Mouse (Mus musculus): ENCODE measurements around the gene Dnah7a. TPM values are rescaled to one million over a fixed set of nuclear protein-coding genes. Genes with fewer than 3 reads are reported as not detected.
"Not testable (repeated sequence)": the region's sequence is repeated elsewhere in the genome, so short reads cannot be mapped to it uniquely, and the experiment has no call there.

Gene Dnah7a
- 1 to 10 TPM; 4.2 to 5.2 TPM for total RNA-seq (2021)
- long read RNA-seq, experiment 1: 0 reads
- long read RNA-seq, experiment 2, partial matches to known transcripts: 0 of 1 reads
- long read RNA-seq, experiment 2, other reads (novel, unspliced or antisense): 1 of 1 reads

GRCm38 (mm10) chr1:53706431-53707361, at the start of gene Dnah7a:
Gene Dnah7a, minus strand, starts transcription at chr1:53706784.
- peak; percentile 35 to 48 for DNase-seq (ENCODE audit: low spot score in 2 of 2)
- peak within 1 kb of the TSS; percentile 80 for H3K27ac ChIP-seq
- peak within 1 kb of the TSS; percentile 69 for H3K4me3 ChIP-seq
- TF ChIP-seq CTCF (conservative IDR thresholded peaks at IDR 0.05): peak; percentile 72

GRCm38 (mm10) chr1:53753501-53753900, 46.9 kb upstream of the Dnah7a start:
- not testable (repeated sequence) for DNase-seq (ENCODE audit: low spot score in 2 of 2); H3K4me3 ChIP-seq; H3K27ac ChIP-seq

GRCm38 (mm10) chr1:53751144-53751543, 44.6 kb upstream of the Dnah7a start:
- DNase-seq (ENCODE audit: low spot score in 2 of 2): no peak
- H3K27ac ChIP-seq: no peak overlapping the region
- H3K4me3 ChIP-seq: no peak overlapping the region
- no peak for TF ChIP-seq CTCF (conservative IDR thresholded peaks at IDR 0.05)

- H3K4me3 ChIP-seq: not testable (repeated sequence)
Measured at GRCm38 (mm10) chr1:53750697-53751096, 44.1 kb upstream of the Dnah7a start.

GRCm38 (mm10) chr1:53749881-53750385, 43.3 kb upstream of the Dnah7a start:
- DNase-seq (ENCODE audit: low spot score in 2 of 2); H3K27ac ChIP-seq; H3K4me3 ChIP-seq: not testable (repeated sequence)

More at GRCm38 (mm10) chr1:53750697-53751096, 44.1 kb upstream of the Dnah7a start:
- not testable (repeated sequence) for H3K27ac ChIP-seq; DNase-seq (ENCODE audit: low spot score in 2 of 2)

- no peak overlapping the region for H3K4me3 ChIP-seq
- no peak for DNase-seq (ENCODE audit: low spot score in 2 of 2)
- H3K27ac ChIP-seq: no peak overlapping the region
- no peak for TF ChIP-seq CTCF (conservative IDR thresholded peaks at IDR 0.05)
Measured at GRCm38 (mm10) chr1:53748571-53748970, 42.0 kb upstream of the Dnah7a start.

- no peak for TF ChIP-seq CTCF (conservative IDR thresholded peaks at IDR 0.05)
- no peak overlapping the region for H3K4me3 ChIP-seq
- DNase-seq (ENCODE audit: low spot score in 2 of 2): no peak
- H3K27ac ChIP-seq: no peak overlapping the region
Measured at GRCm38 (mm10) chr1:53746001-53746400, 39.4 kb upstream of the Dnah7a start.

- H3K4me3 ChIP-seq: no peak overlapping the region
- DNase-seq (ENCODE audit: low spot score in 2 of 2): no peak
- H3K27ac ChIP-seq: no peak overlapping the region
- TF ChIP-seq CTCF (conservative IDR thresholded peaks at IDR 0.05): no peak
Measured at GRCm38 (mm10) chr1:53741742-53742458, 35.3 kb upstream of the Dnah7a start.

- no peak overlapping the region for H3K4me3 ChIP-seq
- no peak for TF ChIP-seq CTCF (conservative IDR thresholded peaks at IDR 0.05)
- H3K27ac ChIP-seq: no peak overlapping the region; the same call in 1 of the 2 replicates
- DNase-seq (ENCODE audit: low spot score in 2 of 2): no peak
Measured at GRCm38 (mm10) chr1:53740777-53741336, 34.3 kb upstream of the Dnah7a start.

- H3K4me3 ChIP-seq; H3K27ac ChIP-seq; DNase-seq (ENCODE audit: low spot score in 2 of 2): not testable (repeated sequence)
Measured at GRCm38 (mm10) chr1:53740077-53740776, 33.6 kb upstream of the Dnah7a start.

- Histone ChIP-seq H3K4me3 (no peak overlapping the region), H3K27ac (no peak overlapping the region)
Measured at GRCm38 (mm10) chr1:53736583-53736982, 30.0 kb upstream of the Dnah7a start.

GRCm38 (mm10) chr1:53728489-53729225, 22.1 kb upstream of the Dnah7a start:
- Histone ChIP-seq H3K4me3 (no peak overlapping the region), H3K27ac (no peak overlapping the region)
- no peak for TF ChIP-seq CTCF (conservative IDR thresholded peaks at IDR 0.05)
- no peak for DNase-seq (ENCODE audit: low spot score in 2 of 2)

More at GRCm38 (mm10) chr1:53736583-53736982, 30.0 kb upstream of the Dnah7a start:
- no peak for DNase-seq (ENCODE audit: low spot score in 2 of 2)
- TF ChIP-seq CTCF (conservative IDR thresholded peaks at IDR 0.05): no peak

Measured in layer of hippocampus, adult 2 months (tissue).